Mouse (Mus musculus) gastrocnemius, postnatal 10 days (tissue): Measurements from ENCODE around the gene Kifc3. TPM values are rescaled to one million over a fixed set of nuclear protein-coding genes. Genes with fewer than 3 reads are reported as not detected.
"Not testable (repeated sequence)": the region's sequence is repeated elsewhere in the genome, so short reads cannot be mapped to it uniquely, and the experiment has no call there.

Experiments
- DNase-seq: peaks from one replicate; pipeline ENCODE4 v3.0.0; 2021; ENCODE audit warnings: mixed read lengths
- long read RNA-seq, 2 experiments: library from polyadenylated mRNA; stranded (forward); transcript quantifications; one replicate each; pipeline ENCODE4 v2.0.0; 2021
- total RNA-seq, 2 experiments: library from RNA; stranded (reverse); gene quantifications; 2 replicates each; pipeline ENCODE4 v1.2.3; 2021

Kifc3 gene
- total RNA-seq = 10 to 100 TPM; 20.8 to 22.8 TPM
- long read RNA-seq, experiment 1, transcript Kifc3-201 (20 exons, 3,277 nt) = major isoform, 38 of 81 reads
- long read RNA-seq, experiment 1, partial matches to known transcripts = 7 of 81 reads
- long read RNA-seq, experiment 1, other reads (novel, unspliced or antisense) = 35 of 81 reads
- long read RNA-seq, experiment 2, transcript Kifc3-201 (20 exons, 3,277 nt) = major isoform, 33 of 65 reads
- long read RNA-seq, experiment 2, partial matches to known transcripts = 4 of 65 reads
- long read RNA-seq, experiment 2, other reads (novel, unspliced or antisense) = 28 of 65 reads

DNA sequence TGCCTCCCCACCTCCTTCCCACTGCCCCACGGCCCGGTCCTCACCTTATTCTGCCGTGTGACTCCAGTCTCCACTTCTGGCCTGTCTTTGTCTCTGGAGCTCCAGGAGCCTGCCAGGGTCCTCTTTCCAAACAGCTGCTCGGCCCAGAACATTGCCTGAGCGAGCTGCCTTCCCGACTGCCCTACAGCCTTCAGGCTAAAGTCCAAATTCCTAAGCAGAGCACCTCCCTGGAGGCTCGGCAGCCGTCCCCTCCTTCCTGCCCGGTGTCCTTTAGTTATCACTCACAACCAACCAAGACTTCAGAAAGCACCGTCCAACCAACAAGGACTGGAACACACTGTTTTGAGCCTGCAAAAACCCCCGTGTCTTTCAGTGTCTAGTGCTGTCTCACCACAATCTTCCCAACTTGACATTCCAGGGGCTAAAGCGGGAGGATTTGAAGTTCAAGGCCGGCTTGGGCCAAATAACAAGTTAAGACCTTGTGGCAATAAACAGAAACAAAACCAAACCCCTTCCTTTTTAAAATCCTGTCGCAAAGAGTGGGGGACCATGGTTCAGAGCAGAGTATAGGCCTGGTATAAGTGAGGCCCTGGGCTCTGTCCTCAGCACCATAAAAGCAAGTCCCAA lies at the start of gene Kifc3:
Gene Kifc3 (minus strand): TSS at position 164 of the 627 bp plus-strand sequence.
- DNase-seq = peak; percentile 35

DNA sequence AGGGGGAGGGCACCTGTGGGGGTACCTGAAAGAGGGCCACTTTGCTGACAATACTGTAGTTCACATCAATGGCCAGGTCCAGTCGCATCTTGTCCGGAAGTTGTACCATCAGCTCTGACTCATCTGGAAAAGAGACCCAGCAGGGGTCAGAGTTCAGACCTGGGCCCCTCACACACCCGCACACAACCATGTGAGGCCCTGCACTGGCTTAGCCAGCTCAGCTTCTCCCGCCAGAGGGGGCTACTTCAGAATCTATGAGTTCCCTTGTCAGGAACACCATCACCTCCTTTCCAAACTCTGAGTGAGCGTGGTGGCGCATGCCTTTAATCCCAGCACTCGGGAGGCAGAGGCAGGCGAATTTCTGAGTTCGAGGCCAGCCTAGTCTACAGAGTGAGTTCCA lies 49.4 kb upstream of the Kifc3 start:
- no peak for DNase-seq

DNA sequence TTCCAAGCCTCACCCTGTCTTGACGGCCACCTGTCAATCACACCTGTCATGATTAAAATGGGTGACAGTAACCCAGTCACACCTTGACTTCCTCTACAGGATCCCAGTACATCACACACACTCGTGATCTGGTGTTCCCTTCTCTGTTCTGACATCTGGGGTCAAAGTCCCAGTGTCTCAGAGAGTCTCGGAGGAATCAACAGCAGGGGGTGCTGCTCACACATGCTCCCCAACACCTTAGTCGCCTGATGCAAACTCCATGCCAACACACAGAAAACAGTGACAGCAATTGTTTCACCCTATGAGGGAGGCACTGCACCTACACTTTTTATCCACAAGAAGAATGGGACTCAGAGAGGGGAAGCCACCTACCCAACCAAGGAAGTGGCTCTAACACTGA lies 47.2 kb upstream of the Kifc3 start:
- no peak for DNase-seq

DNA sequence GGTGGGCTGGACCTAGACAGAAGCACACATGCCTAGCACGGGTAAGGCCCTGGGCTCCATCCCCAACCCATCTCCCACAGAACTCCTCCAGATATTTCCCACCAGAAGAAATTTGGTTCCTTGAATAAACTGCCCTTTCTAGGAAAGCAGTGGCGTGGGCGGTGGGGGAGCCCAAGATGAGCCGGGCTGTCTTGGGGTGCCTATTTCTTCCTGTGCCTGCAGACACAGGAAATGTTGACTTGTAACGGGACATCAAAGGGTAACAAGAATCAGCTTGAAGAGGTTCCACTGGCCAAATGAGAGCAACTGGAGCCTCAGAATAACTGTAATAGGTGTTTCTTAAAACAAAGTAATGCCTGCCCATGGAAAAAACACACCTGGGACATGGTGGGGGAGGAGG lies 44.7 kb upstream of the Kifc3 start:
- DNase-seq = no peak

DNA sequence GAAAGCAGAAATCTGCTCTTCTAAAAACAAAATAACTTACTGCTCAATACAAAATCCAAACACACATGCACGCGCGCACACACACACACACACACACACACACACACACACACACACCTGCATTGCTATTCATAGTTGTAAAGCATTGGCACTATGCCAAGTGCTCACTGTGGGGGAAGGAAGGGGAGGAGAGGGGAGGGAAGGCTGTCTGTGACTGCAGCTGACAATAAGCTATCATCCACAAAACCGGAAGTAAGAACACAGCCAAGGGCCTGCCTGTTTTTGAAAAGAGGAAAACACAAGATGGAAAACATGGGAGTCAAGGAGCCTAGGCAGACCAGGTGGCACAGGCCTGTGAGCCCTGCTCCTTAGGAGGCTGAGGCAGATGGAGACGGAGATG lies 42.6 kb upstream of the Kifc3 start:
- no peak for DNase-seq

DNA sequence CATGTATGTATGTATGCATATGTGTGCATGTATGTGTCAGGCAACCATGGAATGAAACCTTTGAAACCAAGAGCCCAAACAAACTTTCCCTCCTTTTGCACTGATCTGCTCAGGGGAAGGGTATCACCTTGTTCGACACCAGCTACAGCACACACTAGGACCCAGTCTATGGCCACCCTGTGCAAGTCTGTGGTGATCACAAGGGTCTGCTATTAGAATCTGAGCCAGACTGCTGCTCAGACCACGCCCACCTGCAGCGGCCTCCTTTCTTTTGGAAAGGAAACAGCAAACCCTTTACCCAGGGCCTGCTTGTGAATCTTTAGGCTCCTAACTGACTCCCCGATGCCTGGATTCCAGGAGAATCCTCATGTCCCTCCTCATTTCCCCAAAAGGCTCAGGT lies 41.2 kb upstream of the Kifc3 start:
- DNase-seq = no peak

DNA sequence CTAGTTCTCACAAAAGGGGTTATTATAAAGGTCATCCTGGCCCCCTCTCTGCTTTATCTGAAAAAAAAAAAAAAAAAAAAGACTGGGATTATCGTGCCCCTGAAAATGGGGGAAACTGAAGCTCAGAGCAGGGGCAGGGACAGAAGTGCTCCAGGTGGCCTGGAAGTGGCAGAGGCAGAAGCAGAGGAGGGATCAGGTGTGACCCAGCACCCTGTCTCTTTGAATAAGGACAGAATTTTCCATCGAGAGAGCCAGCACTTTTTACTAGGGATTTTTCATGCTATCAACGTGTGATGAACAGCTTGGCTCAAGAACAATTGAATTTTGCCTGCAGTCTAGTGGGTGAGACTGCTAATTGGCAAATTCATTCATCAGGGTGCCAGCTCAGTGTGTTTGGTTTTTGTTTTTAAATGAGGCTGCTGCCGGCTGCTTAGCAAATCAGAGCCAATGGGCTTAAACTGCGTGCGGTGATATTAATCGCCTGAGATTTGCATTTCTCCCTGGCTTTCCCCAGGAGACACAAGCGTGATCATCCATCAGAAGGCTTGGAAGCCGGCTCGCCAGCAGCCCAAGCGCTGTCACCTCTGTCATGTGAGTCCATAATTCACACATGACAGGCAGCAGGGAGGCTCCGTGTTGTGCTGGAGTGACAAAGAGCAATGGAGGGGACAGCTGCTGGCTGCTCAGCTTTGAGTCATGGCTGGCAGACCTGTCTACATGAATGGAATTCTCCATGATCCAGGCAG lies 40.4 kb upstream of the Kifc3 start:
- DNase-seq = no peak

DNA sequence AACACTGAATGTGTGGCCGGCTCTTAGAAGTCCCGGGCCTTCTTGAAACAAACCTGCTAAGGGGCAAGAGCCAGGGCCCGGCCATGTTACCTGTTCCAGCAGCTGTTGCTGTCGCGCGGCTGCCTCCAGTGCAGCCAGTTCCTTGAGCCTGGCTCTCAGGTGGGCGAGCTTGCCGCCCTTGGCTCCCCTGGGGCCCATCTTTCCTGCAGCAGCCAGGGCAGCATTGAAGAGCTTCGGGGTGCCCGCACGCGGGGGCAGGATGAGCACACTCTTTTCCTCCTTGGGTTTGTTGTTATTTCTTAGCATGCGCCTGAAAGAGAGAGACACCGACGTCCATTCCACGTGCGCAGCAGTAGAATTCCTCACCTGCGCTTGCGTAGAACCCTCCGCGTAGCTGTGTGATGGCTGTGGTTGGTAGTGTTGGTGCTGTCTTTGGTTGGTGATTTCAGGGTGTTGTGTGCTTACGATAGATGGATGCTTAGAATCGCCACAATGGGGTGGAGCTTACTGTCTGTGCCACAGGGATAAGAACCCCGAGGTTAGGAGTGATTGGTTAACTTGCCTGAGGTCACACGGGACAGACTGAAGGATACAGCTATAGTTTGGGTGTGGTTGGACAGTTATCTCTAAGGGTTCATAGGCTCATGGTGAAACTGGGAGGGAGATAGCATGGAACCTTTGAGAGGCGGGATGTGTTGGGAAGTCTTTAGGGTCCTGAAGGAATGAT lies 39.6 kb upstream of the Kifc3 start:
- no peak for DNase-seq

DNA sequence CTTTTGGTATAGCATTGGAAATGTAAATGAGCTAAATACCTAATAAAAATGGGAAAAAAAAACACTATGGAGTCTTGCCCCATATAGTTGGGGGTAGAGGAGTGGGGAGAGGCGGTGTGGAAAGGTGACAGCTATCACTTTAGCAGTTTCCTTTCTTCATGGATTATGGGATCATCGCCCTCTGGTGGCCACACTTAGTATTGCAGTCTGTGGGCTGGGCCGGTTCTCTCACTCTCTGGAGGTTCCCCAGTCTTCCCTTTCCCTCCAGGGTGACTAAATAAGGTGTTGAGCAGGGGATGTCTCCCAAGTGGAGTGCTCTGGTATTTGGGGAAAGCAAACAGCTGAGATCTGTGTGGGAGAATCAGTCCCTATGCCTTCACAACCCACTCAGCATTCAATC lies 33.1 kb upstream of the Kifc3 start:
- DNase-seq = peak; percentile 81

DNA sequence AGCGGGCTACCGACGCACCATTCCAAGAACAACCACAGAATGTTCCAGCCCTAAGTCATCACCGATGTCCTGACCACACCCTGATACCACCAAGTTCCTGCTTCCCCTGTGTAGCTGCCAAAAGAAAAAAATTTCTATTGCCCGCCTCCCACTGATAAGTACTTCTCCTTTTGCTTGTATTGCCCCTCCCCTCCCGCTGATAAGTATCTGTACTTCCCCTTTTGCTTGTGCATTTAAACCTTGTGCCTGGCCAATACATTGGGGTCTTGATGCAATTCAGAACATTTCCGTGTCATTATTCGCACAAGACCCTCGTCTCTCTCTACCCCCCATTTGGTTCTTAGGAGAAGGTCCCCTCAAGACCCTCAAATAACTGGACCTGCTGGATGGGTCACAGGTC lies 27.5 kb upstream of the Kifc3 start:
- not testable (repeated sequence) for DNase-seq

DNA sequence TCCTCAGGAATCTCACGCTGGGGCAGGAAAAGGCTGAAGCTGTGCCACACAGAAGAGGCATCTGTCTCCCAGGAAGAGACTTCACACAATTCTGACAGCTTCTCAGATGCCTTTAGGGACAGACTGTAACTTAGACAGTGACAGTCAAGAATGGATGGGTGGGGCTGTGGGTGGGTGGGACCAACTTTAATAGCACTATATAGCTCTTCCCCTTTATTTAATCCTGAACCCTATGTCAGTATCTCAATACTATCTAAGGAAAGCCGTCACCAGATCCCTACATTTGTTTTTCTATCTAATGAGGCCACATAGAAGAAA lies 24.5 kb upstream of the Kifc3 start:
- DNase-seq = no peak

DNA sequence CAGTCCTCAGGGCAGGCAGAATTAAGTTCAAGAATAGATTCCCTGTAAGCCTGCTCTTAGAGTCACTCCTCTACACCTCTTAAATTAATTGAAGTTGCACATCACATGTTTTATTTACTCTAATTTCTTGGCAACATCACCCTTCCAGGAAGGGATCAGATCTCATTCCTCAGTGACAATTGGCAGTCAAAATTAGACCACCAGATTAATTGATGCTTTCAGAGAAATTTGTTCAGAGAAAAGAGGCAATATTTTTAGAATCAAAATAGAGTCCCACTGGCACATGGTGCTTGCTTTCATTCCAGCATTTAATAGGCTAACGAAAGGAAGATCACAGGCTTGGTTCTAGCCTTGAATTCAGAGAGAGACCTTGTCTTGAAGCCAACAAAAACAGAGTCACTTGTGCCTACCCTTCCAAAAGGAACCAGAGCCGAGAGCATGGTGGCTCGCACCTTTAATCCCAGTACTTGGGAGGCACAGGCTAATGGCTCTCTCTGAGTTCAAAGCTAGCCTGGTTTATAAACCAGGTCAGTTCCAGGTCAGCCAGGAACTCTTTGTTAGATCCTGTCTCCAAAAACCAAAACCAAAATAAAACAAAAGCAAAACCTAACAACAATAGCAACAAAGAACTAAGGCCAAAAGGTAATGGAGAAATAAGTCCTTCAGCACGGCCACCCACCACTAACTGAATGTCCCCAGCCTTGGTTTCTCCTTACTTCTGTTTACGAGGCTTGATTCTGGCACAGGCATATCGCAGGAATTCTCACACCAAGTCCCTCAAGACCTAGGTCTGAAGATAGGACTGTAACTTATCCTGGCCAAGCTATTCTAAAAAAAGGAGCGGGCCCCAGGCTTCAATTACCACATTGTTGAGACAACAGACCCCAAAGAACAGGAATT lies 23.9 kb upstream of the Kifc3 start:
- DNase-seq = no peak

DNA sequence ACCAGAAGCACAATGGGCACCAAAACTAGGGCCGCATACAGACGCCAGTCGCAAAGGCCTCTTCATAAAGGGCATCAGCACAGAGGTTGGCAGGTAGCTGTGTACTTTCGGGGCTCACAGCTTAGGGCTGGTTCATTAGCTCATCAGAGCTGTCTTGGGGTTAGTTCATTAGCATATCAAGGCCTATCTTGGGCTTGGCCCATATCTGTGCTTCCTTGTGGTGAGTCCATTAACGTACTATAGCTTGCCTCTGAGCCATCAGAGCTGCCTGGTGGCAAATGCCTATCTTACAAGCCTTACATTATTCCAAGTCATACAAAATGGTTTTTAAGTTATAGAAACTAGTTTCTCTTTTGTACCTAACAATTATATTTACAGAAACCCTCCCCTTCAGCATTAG lies 21.4 kb upstream of the Kifc3 start:
- no peak for DNase-seq

DNA sequence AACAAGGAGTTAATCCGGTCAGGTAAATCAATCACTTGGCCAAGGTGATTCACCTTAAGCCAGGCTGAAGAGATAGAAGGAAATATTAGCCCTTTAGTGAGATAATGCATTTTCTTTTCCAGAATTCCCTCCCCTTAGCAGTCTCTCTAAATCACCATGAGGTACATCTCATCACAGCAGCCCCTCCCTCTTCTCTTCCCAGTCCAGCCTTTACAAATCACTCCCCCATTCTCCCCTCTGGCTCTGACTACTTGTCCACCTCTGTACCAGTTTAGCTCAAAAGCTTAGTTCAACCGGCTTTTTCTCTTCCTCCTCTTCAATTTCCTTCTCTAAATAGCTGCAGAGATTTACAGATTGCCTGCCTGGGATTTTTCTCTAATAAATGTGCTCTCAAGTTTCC lies 18.4 kb upstream of the Kifc3 start:
- DNase-seq = no peak

DNA sequence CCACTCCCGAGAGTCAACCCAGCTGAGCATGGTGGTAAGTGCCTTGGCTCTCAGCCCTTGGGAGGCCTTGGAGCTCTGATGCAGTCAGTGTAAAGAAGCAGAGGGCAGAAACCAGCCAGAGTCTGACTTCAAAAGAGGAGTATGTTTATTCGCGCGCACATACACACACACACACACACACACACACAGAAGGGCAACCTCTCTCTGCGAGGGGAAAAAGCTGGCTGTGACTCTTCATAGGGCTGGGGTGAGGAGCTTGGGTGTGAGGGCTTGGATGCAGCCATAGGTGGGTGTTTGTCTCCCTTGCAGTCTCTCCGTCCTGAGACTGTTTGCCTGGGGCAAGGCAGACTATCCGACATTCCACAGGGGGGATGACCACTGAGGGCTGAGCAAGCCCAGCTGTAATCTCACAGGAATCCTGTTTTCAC lies 18.0 kb upstream of the Kifc3 start:
- DNase-seq = no peak

DNA sequence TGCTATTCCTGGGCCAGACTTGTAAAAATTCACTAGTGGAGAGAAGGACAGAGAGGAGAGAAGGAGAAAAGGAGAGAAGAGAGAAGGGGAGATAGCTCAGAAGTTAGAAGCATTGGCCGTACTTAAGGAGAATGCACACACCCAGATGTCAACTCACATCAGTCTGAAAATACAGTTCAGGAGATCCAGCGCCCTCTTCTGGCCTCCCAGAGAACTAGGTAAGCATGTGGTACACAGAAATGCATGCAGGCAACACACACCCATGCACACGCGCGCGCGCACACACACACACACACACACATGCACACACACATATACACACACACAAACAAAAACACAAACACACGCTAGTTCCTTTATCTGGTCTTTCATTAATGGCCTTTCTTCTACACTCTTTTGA lies 17.0 kb upstream of the Kifc3 start:
- no peak for DNase-seq

DNA sequence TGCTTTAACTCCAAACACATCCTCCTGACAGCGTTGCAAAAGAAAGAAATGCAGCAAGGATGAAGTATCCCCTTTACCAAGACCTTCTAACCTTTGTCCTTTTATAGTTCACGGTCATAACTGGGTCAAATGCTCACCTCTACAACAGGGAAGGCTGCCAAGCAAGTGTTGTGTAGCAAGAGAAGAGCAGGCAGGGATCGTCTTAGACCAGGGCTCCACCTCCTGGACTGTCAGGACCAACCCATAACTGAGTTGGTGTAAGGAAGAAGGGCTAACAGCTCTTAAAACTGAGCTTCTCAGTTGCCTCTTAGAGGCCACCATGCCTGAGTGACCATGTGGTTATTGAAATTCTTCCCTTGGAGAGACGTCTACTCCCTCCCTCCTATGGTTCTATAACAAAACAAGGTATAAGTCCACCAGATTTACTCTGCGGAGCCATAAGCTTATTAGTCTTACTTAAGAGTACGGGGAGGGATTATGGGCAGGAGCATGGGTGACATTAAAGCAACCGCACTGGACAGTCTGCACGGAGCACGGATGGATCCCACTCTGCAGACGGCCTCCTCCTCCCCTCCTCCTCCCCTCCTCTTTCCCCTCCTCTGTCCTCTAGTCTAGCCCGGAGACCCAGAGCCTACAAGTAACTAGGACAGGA lies 13.2 kb upstream of the Kifc3 start:
- DNase-seq = no peak

DNA sequence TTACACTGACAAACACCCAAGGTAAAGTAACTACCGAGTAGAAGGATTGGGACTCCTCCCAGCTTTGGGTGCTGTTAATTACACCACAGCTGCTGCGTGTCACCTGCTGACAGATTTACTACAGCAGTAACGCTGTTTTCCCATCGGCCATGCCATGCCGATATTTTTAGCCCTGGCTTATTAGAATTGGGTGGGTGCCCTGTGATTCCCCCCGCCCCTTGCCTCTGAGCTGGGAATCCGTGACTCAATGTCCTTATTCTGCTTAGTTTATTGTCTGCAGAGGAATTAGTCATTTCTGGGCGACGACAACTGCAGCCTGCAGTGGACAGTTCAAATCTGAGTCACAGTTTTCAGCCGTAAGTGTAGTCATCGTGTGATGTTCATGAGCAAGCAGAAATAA lies 7.3 kb upstream of the Kifc3 start:
- peak; percentile 42 for DNase-seq

DNA sequence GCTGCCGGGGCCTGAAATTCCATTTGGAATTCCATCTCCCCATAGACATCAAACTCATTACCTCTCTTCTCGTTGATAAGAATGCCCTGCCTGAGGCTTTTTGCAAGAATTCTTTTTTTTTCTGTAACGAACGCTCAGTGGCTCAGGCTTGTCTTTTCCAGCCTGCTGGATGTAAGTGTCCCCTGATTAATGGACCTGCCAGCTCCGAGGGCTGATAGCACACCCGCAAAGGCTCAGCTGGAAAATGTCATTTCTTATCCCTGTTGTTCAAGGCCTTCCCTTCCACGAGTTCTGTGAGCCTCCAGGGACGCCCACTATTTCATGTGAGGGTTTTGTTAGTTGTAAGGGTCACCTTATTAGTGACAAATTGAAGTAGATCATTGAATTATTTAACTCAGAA lies 3.3 kb upstream of the Kifc3 start:
- DNase-seq = no peak

DNA sequence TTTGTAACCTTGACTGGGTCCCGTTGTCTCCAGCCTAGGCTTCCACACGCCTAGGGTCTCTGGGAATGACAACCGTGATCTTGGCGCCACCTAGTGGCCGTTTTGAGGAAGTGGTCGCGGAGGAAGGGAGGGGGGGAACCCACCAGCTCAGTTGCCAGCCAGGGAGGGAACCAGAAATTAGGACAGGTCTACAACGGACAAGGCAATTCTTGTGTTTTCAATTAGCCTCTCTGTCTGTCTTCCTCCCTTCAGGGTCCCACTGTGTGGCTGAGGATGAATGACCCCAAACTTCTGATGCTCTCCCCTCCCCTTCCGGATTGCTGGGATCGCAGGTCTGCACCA lies 1.4 kb upstream of the Kifc3 start:
- peak; percentile 77 for DNase-seq

DNA sequence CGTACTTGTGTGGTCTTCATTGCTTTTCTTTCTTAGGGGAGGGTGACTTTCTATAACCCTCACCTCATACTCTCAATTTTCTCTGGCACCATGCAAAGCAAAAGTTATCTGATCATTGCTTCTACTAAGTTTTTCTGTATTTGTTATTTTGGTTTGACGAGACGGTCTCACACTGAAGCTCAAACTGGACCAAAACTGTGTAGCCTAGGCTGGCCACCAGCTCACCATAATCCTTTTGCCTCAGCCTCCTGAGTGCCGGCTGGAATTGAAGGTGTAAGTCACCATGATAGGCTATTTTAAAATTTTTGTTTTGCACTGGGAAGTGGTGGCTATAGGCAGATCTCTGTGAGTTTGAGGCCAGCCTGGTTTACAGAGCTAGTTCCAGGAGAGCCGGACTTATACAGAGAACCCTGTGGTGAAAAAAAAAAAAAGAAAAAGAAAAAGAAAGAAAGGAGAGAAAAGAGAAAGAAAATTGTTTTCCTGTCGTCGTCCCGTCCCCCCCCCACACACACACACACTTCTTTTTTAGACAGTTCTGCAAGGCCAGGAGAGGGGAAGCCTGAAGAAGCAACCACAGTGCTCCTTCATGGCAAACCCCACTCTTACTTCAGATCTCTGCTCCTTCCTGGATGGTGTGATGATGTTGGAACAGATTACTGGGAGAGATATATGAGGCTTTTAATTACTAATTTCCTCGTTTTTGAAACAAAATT lies 870 bp upstream of the Kifc3 start:
- DNase-seq = no peak
